Mouse (Mus musculus): Measurements from ENCODE around the gene Txnip. TPM values are rescaled to one million over a fixed set of nuclear protein-coding genes. Genes with fewer than 3 reads are reported as not detected.
A peak's percentile ranks its signal among the peaks of the same experiment; 100 is the strongest.

The Txnip gene
- polyA plus RNA-seq, 1 experiment from 2014 or later = 74.7 TPM

GRCm38 (mm10) chr3:96540740-96541139 is 17.0 kb upstream of the Txnip start:
- H3K9ac ChIP-seq = 0 out of 2 replicates have a peak overlapping the region, but pooled peaks have one; percentile 17
- H3K4me1 ChIP-seq (replicated peaks) = no peaks in the 10 kb centered on the region
- no peak overlapping the region for H3K4me3 ChIP-seq
- H3K27ac ChIP-seq (replicated peaks) = no peak overlapping the region
- H3K27me3 ChIP-seq = no peaks in the 10 kb centered on the region
- no peak for ATAC-seq (ENCODE audit: low read depth)
- no peak overlapping the region for H3K4me2 ChIP-seq
- no peaks in the 10 kb centered on the region for H3K9me3 ChIP-seq
- 27% methylated on average over 6 of the region's 6 CpGs for WGBS
- no peaks in the 10 kb centered on the region for H3K36me3 ChIP-seq

DNA sequence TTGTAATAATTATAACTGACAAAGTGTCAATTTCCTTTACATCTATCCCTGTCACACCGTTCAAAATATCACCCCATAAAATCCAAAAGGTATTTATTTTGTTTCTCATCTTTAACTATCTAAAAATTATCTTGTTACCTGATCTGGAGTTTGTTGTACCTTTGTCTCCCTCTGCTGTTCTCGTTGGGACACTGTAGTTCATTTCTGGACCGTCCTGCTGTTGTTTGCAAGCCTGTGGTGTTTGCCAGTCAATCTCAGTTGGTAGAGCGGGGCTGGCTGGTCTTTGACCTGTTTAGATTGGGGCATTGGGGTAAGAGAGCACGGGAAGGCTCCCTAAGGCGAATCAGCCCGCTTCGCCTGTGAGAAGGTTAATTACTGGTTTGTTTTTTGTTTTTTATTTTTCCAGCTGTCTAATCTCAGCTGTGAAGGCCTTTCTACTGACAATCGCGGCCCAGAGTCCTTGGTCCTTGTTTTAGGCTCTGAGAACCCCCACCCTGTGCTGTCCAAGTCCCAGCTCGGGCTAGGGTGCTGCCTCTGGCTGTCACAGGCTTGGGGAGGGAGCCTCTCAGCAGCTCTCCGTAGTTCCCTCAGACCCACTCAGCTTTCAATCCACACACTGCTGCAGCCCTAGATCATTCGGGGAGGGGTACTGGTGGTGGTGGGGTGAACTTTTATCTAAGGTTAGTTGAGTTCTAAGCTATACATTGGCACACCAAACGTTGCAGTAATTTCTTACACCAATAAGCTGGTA is 16.3 kb upstream of the Txnip start:
- H3K36me3 ChIP-seq = no peaks in the 10 kb centered on the region
- WGBS = 25% methylated on average over 14 of the region's 14 CpGs
- H3K4me3 ChIP-seq = no peak overlapping the region
- no peaks in the 10 kb centered on the region for H3K9me3 ChIP-seq
- peak; percentile 32; the same call in 1 of the 2 replicates for ATAC-seq (ENCODE audit: low read depth)
- no peak overlapping the region for H3K27ac ChIP-seq (replicated peaks)
- no peaks in the 10 kb centered on the region for H3K4me1 ChIP-seq (replicated peaks)
- H3K4me2 ChIP-seq = no peak overlapping the region
- no peak overlapping the region for H3K9ac ChIP-seq
- 0 out of 2 replicates have a peak, but pooled peaks cover 7% of the 10 kb centered on the region for H3K27me3 ChIP-seq

- ATAC-seq (ENCODE audit: low read depth) = no peak
- H3K4me1 ChIP-seq (replicated peaks) = peaks cover 1% of the 10 kb centered on the region
- H3K36me3 ChIP-seq = no peaks in the 10 kb centered on the region
- H3K9ac ChIP-seq = no peak overlapping the region
- no peaks in the 10 kb centered on the region for H3K9me3 ChIP-seq
- H3K27me3 ChIP-seq = 0 out of 2 replicates have a peak, but pooled peaks cover 7% of the 10 kb centered on the region
- 84% methylated on average over 8 of the region's 8 CpGs for whole genome bisulfite sequencing
- no peak overlapping the region for H3K4me3 ChIP-seq
- no peak overlapping the region for H3K27ac ChIP-seq (replicated peaks)
- no peak overlapping the region for H3K4me2 ChIP-seq
Observed at GRCm38 (mm10) chr3:96542554-96542953, 15.2 kb upstream of the Txnip start.

- Histone ChIP-seq H3K4me1 (replicated peaks) (peaks cover 4% of the 10 kb centered on the region), H3K36me3 (no peaks in the 10 kb centered on the region), H3K27ac (replicated peaks) (no peak overlapping the region), H3K9ac (no peak overlapping the region), H3K27me3 (0 out of 2 replicates have a peak, but pooled peaks cover 7% of the 10 kb centered on the region), H3K4me2 (no peak overlapping the region), H3K4me3 (no peak overlapping the region), H3K9me3 (no peaks in the 10 kb centered on the region)
- no peak for ATAC-seq (ENCODE audit: low read depth)
- 84% methylated on average over 11 of the region's 11 CpGs for WGBS
Observed at GRCm38 (mm10) chr3:96543345-96543744, 14.4 kb upstream of the Txnip start.

GRCm38 (mm10) chr3:96545565-96545964 is 12.2 kb upstream of the Txnip start:
- no peaks in the 10 kb centered on the region for H3K9me3 ChIP-seq
- 38% methylated on average over 1 of the region's 1 CpGs for WGBS
- H3K4me3 ChIP-seq = no peak overlapping the region
- H3K27me3 ChIP-seq = 0 out of 2 replicates have a peak, but pooled peaks cover 7% of the 10 kb centered on the region
- H3K36me3 ChIP-seq = no peaks in the 10 kb centered on the region
- no peak overlapping the region for H3K9ac ChIP-seq
- ATAC-seq (ENCODE audit: low read depth) = no peak
- no peak overlapping the region for H3K4me2 ChIP-seq
- peaks cover 4% of the 10 kb centered on the region for H3K4me1 ChIP-seq (replicated peaks)
- no peak overlapping the region for H3K27ac ChIP-seq (replicated peaks)

- 0 out of 2 replicates have a peak, but pooled peaks have one; percentile 51 for ATAC-seq (ENCODE audit: low read depth)
- no peaks in the 10 kb centered on the region for H3K9me3 ChIP-seq
- H3K4me1 ChIP-seq (replicated peaks) = peaks cover 4% of the 10 kb centered on the region
- H3K36me3 ChIP-seq = no peaks in the 10 kb centered on the region
- 0 out of 2 replicates have a peak, but pooled peaks cover 7% of the 10 kb centered on the region for H3K27me3 ChIP-seq
- 0 out of 2 replicates have a peak overlapping the region, but pooled peaks have one; percentile 18 for H3K4me2 ChIP-seq
- H3K27ac ChIP-seq (replicated peaks) = no peak overlapping the region
- H3K4me3 ChIP-seq = no peak overlapping the region
- no peak overlapping the region for H3K9ac ChIP-seq
- 37% methylated on average over 4 of the region's 4 CpGs for WGBS
Observed at GRCm38 (mm10) chr3:96546880-96547279, 10.9 kb upstream of the Txnip start.

- 0 out of 2 replicates have a peak, but pooled peaks have one; percentile 40 for ATAC-seq (ENCODE audit: low read depth)
Observed at GRCm38 (mm10) chr3:96547389-96547960, 10.3 kb upstream of the Txnip start.

GRCm38 (mm10) chr3:96548824-96549223 is 8.9 kb upstream of the Txnip start:
- Histone ChIP-seq H3K9me3 (no peaks in the 10 kb centered on the region), H3K4me3 (no peak overlapping the region), H3K4me1 (replicated peaks) (peaks cover 4% of the 10 kb centered on the region), H3K36me3 (no peaks in the 10 kb centered on the region), H3K27me3 (0 out of 2 replicates have a peak, but pooled peaks cover 7% of the 10 kb centered on the region), H3K9ac (no peak overlapping the region), H3K4me2 (no peak overlapping the region), H3K27ac (replicated peaks) (no peak overlapping the region)
- 89% methylated on average over 7 of the region's 7 CpGs for WGBS
- no peak for ATAC-seq (ENCODE audit: low read depth)

More at GRCm38 (mm10) chr3:96547389-96547960, 10.3 kb upstream of the Txnip start:
- no peaks in the 10 kb centered on the region for H3K9me3 ChIP-seq
- no peak overlapping the region for H3K27ac ChIP-seq (replicated peaks)
- H3K9ac ChIP-seq = no peak overlapping the region
- 6% methylated on average over 14 of the region's 14 CpGs for WGBS
- 0 out of 2 replicates have a peak, but pooled peaks cover 7% of the 10 kb centered on the region for H3K27me3 ChIP-seq
- no peaks in the 10 kb centered on the region for H3K36me3 ChIP-seq
- no peak overlapping the region for H3K4me3 ChIP-seq
- peak overlapping the region; percentile 36; the same call in 1 of the 2 replicates for H3K4me2 ChIP-seq
- peaks cover 4% of the 10 kb centered on the region for H3K4me1 ChIP-seq (replicated peaks)

- Histone ChIP-seq H3K9ac (no peak overlapping the region), H3K4me1 (replicated peaks) (peaks cover 7% of the 10 kb centered on the region), H3K9me3 (no peaks in the 10 kb centered on the region), H3K4me3 (no peak overlapping the region), H3K27ac (replicated peaks) (no peak overlapping the region), H3K4me2 (no peak overlapping the region), H3K27me3 (0 out of 2 replicates have a peak, but pooled peaks cover 7% of the 10 kb centered on the region), H3K36me3 (no peaks in the 10 kb centered on the region)
- WGBS = 79% methylated on average over 5 of the region's 5 CpGs
- no peak for ATAC-seq (ENCODE audit: low read depth)
Observed at GRCm38 (mm10) chr3:96549346-96549745, 8.4 kb upstream of the Txnip start.

DNA sequence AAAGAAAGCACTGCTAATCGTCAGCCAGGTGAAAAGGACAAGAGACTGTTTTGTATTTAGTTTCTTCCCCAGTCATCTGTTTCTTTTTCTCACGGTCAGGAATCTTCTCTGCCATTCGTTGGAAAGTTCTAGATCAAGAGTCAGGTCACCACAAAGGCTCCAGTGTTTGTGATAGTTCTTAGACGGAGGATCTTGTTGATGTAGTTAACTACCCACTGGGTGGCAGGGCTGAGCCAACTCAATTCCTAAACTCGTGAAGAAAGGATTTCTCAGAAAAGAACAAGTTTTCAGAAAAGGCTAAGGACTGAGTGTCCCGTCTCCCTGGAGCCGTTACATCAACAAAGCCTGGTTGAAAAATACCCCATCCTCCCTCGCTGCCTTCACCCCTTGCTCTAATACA is 6.6 kb upstream of the Txnip start:
- Histone ChIP-seq H3K4me1 (replicated peaks) (peaks cover 26% of the 10 kb centered on the region), H3K4me2 (no peak overlapping the region), H3K4me3 (no peak overlapping the region), H3K36me3 (no peaks in the 10 kb centered on the region), H3K27ac (replicated peaks) (no peak overlapping the region), H3K27me3 (0 out of 2 replicates have a peak, but pooled peaks cover 4% of the 10 kb centered on the region), H3K9me3 (no peaks in the 10 kb centered on the region), H3K9ac (no peak overlapping the region)
- no peak for ATAC-seq (ENCODE audit: low read depth)
- WGBS = 20% methylated on average over 8 of the region's 8 CpGs

DNA sequence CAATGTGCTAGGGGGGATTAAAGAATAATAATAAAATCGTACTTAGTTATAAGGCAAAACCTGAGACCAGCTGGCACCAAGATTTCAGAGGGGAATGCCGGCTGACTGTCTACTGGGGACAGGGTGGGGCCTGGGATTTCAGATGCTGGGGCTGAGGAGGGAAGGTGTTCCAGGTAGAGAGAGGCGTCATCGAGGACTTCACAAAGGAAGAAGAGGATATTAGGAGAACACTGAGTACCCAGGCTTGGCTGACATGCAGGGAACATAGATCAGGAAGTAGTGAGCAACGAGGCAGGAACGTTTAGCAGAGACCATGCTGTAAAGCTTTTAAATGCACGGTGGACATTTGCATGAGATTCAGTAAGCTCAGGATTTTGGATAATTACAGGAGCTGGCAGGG is 5.9 kb upstream of the Txnip start:
- Histone ChIP-seq H3K27me3 (no peaks in the 10 kb centered on the region), H3K36me3 (no peaks in the 10 kb centered on the region), H3K4me1 (replicated peaks) (peaks cover 33% of the 10 kb centered on the region), H3K9me3 (no peaks in the 10 kb centered on the region), H3K4me2 (no peak overlapping the region), H3K9ac (no peak overlapping the region), H3K27ac (replicated peaks) (no peak overlapping the region), H3K4me3 (no peak overlapping the region)
- WGBS = 75% methylated on average over 7 of the region's 7 CpGs
- no peak for ATAC-seq (ENCODE audit: low read depth)

DNA sequence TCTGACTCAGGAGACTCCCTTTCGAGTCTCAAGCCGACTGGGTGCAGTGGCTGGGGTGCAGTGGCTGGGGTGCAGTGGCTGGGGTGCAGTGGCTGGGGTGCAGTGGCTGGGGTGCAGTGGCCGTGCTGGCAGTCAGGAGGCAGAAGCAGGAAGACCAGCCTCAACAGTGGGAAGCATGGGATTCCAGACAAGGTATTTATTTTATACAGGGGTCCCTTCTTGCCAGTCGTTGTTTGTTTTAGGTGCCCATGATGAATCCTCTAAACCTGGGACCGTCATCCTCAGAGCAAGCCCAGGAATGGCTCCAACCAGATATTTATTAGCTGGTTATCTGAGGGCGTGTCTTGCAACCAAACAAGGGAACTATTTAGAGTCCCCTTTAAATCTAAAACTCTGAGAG is 4.2 kb upstream of the Txnip start:
- H3K4me3 ChIP-seq = no peak overlapping the region
- WGBS = 82% methylated on average over 6 of the region's 6 CpGs
- H3K27ac ChIP-seq (replicated peaks) = no peak overlapping the region
- no peak overlapping the region for H3K9ac ChIP-seq
- no peak overlapping the region for H3K4me2 ChIP-seq
- H3K36me3 ChIP-seq = no peaks in the 10 kb centered on the region
- ATAC-seq (ENCODE audit: low read depth) = no peak
- H3K9me3 ChIP-seq = no peaks in the 10 kb centered on the region
- peaks cover 35% of the 10 kb centered on the region for H3K4me1 ChIP-seq (replicated peaks)
- H3K27me3 ChIP-seq = no peaks in the 10 kb centered on the region

All from neural tube, embryonic 13.5 days (tissue).